Mouse (Mus musculus): ENCODE measurements at regions not wholly inside any gene's neighbourhood (a gene's known extent, or its start where the extent isn't known, plus 50 kb on each side); places are given as distances from the start of the nearest gene placed in this dataset.
A peak's percentile ranks its signal among the peaks of the same experiment; 100 is the strongest.

- H3K4me3 ChIP-seq (replicated peaks; ENCODE audit: low read length), result no peak overlapping the region
- no peak for ATAC-seq (ENCODE audit: low FRiP score, low read depth)
- H3K27me3 ChIP-seq (ENCODE audit: control insufficient read depth, insufficient read depth, low read length), result no peaks in the 10 kb centered on the region
- H3K36me3 ChIP-seq (ENCODE audit: control insufficient read depth, insufficient read depth, low read length), result no peaks in the 10 kb centered on the region
- H3K27ac ChIP-seq (replicated peaks; ENCODE audit: low read depth, low read length), result no peak overlapping the region
- H3K9ac ChIP-seq (ENCODE audit: low read depth, low read length, severe bottlenecking), result no peak overlapping the region
- no peak for TF ChIP-seq POLR2A (IDR thresholded peaks at IDR 0.05; ENCODE audit: borderline replicate concordance, extremely low read depth, insufficient read depth, insufficient read length)
- WGBS, result 81% methylated on average over 3 of the region's 3 CpGs
- no peaks in the 10 kb centered on the region for H3K9me3 ChIP-seq (ENCODE audit: control insufficient read depth, low read length)
- peaks cover 5% of the 10 kb centered on the region; the same call in 1 of the 2 replicates for H3K4me1 ChIP-seq (ENCODE audit: control insufficient read depth, insufficient read depth, low read length)
- H3K4me2 ChIP-seq (replicated peaks; ENCODE audit: low read depth, low read length, severe bottlenecking), result no peak overlapping the region
- no peak for DNase-seq (ENCODE audit: low spot score)
These were observed 225.1 kb downstream of the Mroh4 start for GRCm38 (mm10) chr15:74411097-74411496.

DNA sequence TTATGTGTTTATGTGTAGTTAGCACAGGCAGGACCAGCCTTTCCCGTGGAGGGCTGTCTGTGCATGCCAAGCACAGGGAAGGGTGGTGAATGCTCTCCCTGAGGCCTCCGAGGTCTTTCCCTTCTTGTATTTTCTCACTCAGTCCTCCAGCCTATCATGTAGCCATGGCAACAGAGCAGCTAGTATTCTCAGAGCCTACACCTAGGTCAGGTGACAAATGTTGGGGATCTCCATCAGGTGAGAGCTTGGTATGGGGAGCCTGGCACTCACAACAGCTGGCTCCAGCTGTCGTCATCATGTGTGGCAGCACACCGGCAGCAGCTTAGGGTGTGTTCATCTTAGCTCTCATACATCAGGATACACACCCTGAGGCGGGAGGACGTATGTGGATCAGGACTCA lies 231.3 kb downstream of the Mroh4 start:
- no peaks in the 10 kb centered on the region for H3K27me3 ChIP-seq (ENCODE audit: control insufficient read depth, insufficient read depth, low read length)
- ATAC-seq (ENCODE audit: low FRiP score, low read depth), result no peak
- no peak for TF ChIP-seq POLR2A (IDR thresholded peaks at IDR 0.05; ENCODE audit: borderline replicate concordance, extremely low read depth, insufficient read depth, insufficient read length)

DNA sequence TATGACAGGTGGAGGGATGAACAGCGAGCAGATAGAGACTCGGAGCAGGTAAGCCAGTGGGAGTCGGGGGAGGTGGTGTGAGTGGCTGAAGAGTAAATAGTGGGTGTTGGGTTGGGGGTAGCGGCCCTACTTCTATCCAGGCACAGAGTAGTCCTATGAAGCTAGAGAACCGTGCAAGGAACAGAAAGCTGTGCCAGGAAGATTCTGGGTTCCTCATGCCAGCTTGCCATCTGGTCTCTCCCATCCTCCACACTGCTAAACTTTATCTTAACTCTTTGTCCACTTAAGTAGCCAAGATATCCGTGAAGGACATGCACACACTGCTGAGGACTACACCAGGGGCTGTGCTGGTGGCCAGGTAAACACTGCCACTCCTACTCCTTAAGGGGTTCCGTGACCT lies 234.9 kb downstream of the Mroh4 start:
- WGBS, result 86% methylated on average over 7 of the region's 7 CpGs
- H3K9me3 ChIP-seq (ENCODE audit: control insufficient read depth, low read length), result no peaks in the 10 kb centered on the region
- H3K9ac ChIP-seq (ENCODE audit: low read depth, low read length, severe bottlenecking), result no peak overlapping the region
- DNase-seq (ENCODE audit: low spot score), result no peak
- H3K27ac ChIP-seq (replicated peaks; ENCODE audit: low read depth, low read length), result no peak overlapping the region
- no peak overlapping the region for H3K4me3 ChIP-seq (replicated peaks; ENCODE audit: low read length)
- no peaks in the 10 kb centered on the region for H3K27me3 ChIP-seq (ENCODE audit: control insufficient read depth, insufficient read depth, low read length)
- no peak overlapping the region for H3K4me2 ChIP-seq (replicated peaks; ENCODE audit: low read depth, low read length, severe bottlenecking)
- ATAC-seq (ENCODE audit: low FRiP score, low read depth), result no peak
- no peaks in the 10 kb centered on the region for H3K36me3 ChIP-seq (ENCODE audit: control insufficient read depth, insufficient read depth, low read length)
- no peak for TF ChIP-seq POLR2A (IDR thresholded peaks at IDR 0.05; ENCODE audit: borderline replicate concordance, extremely low read depth, insufficient read depth, insufficient read length)
- H3K4me1 ChIP-seq (ENCODE audit: control insufficient read depth, insufficient read depth, low read length), result no peaks in the 10 kb centered on the region

More for the DNA sequence above, 231.3 kb downstream of the Mroh4 start:
- Histone ChIP-seq H3K27ac (replicated peaks; ENCODE audit: low read depth, low read length) (no peak overlapping the region), H3K9ac (ENCODE audit: low read depth, low read length, severe bottlenecking) (no peak overlapping the region), H3K9me3 (ENCODE audit: control insufficient read depth, low read length) (no peaks in the 10 kb centered on the region), H3K36me3 (ENCODE audit: control insufficient read depth, insufficient read depth, low read length) (no peaks in the 10 kb centered on the region), H3K4me3 (replicated peaks; ENCODE audit: low read length) (no peak overlapping the region), H3K4me1 (ENCODE audit: control insufficient read depth, insufficient read depth, low read length) (no peaks in the 10 kb centered on the region), H3K4me2 (replicated peaks; ENCODE audit: low read depth, low read length, severe bottlenecking) (no peak overlapping the region)
- no peak for DNase-seq (ENCODE audit: low spot score)
- WGBS, result 77% methylated on average over 6 of the region's 6 CpGs

GRCm38 (mm10) chr15:74396029-74396428 lies 240.1 kb downstream of the Mroh4 start:
- Histone ChIP-seq H3K4me2 (replicated peaks; ENCODE audit: low read depth, low read length, severe bottlenecking) (no peak overlapping the region), H3K27ac (replicated peaks; ENCODE audit: low read depth, low read length) (no peak overlapping the region), H3K4me3 (replicated peaks; ENCODE audit: low read length) (no peak overlapping the region), H3K4me1 (ENCODE audit: control insufficient read depth, insufficient read depth, low read length) (peaks cover 7% of the 10 kb centered on the region; the same call in 1 of the 2 replicates), H3K9ac (ENCODE audit: low read depth, low read length, severe bottlenecking) (no peak overlapping the region), H3K9me3 (ENCODE audit: control insufficient read depth, low read length) (no peaks in the 10 kb centered on the region), H3K36me3 (ENCODE audit: control insufficient read depth, insufficient read depth, low read length) (no peaks in the 10 kb centered on the region), H3K27me3 (ENCODE audit: control insufficient read depth, insufficient read depth, low read length) (no peaks in the 10 kb centered on the region)
- 85% methylated on average over 8 of the region's 8 CpGs for WGBS
- TF ChIP-seq POLR2A (IDR thresholded peaks at IDR 0.05; ENCODE audit: borderline replicate concordance, extremely low read depth, insufficient read depth, insufficient read length), result no peak
- ATAC-seq (ENCODE audit: low FRiP score, low read depth) (no peak), DNase-seq (ENCODE audit: low spot score) (no peak)

- ATAC-seq (ENCODE audit: low FRiP score, low read depth) (no peak), DNase-seq (ENCODE audit: low spot score) (no peak)
- WGBS, result 10% methylated on average over 3 of the region's 3 CpGs
- no peak overlapping the region for H3K27ac ChIP-seq (replicated peaks; ENCODE audit: low read depth, low read length)
- no peak overlapping the region for H3K4me3 ChIP-seq (replicated peaks; ENCODE audit: low read length)
- no peaks in the 10 kb centered on the region for H3K9me3 ChIP-seq (ENCODE audit: control insufficient read depth, low read length)
- H3K4me2 ChIP-seq (replicated peaks; ENCODE audit: low read depth, low read length, severe bottlenecking), result no peak overlapping the region
- no peaks in the 10 kb centered on the region for H3K36me3 ChIP-seq (ENCODE audit: control insufficient read depth, insufficient read depth, low read length)
- H3K27me3 ChIP-seq (ENCODE audit: control insufficient read depth, insufficient read depth, low read length), result no peaks in the 10 kb centered on the region
- H3K9ac ChIP-seq (ENCODE audit: low read depth, low read length, severe bottlenecking), result no peak overlapping the region
- no peak for TF ChIP-seq POLR2A (IDR thresholded peaks at IDR 0.05; ENCODE audit: borderline replicate concordance, extremely low read depth, insufficient read depth, insufficient read length)
- peaks cover 7% of the 10 kb centered on the region; the same call in 1 of the 2 replicates for H3K4me1 ChIP-seq (ENCODE audit: control insufficient read depth, insufficient read depth, low read length)
These were observed 248.6 kb downstream of the Mroh4 start for GRCm38 (mm10) chr15:74387533-74387932.

- 57% methylated on average over 4 of the region's 4 CpGs for WGBS
- Histone ChIP-seq H3K9me3 (ENCODE audit: control insufficient read depth, low read length) (no peaks in the 10 kb centered on the region), H3K4me1 (ENCODE audit: control insufficient read depth, insufficient read depth, low read length) (no peaks in the 10 kb centered on the region), H3K4me3 (replicated peaks; ENCODE audit: low read length) (no peak overlapping the region), H3K27ac (replicated peaks; ENCODE audit: low read depth, low read length) (no peak overlapping the region), H3K9ac (ENCODE audit: low read depth, low read length, severe bottlenecking) (no peak overlapping the region), H3K36me3 (ENCODE audit: control insufficient read depth, insufficient read depth, low read length) (no peaks in the 10 kb centered on the region), H3K4me2 (replicated peaks; ENCODE audit: low read depth, low read length, severe bottlenecking) (no peak overlapping the region), H3K27me3 (ENCODE audit: control insufficient read depth, insufficient read depth, low read length) (no peaks in the 10 kb centered on the region)
- TF ChIP-seq POLR2A (IDR thresholded peaks at IDR 0.05; ENCODE audit: borderline replicate concordance, extremely low read depth, insufficient read depth, insufficient read length), result no peak
- DNase-seq (ENCODE audit: low spot score) (peak; percentile 80), ATAC-seq (ENCODE audit: low FRiP score, low read depth) (no peak)
These were observed 253.6 kb downstream of the Mroh4 start for GRCm38 (mm10) chr15:74382556-74382955.
